Mouse (Mus musculus) left cerebral cortex, postnatal 10 days (tissue): Measurements from ENCODE around the gene Hspb9. TPM values are rescaled to one million over a fixed set of nuclear protein-coding genes. Genes with fewer than 3 reads are reported as not detected.

ENCODE experiments used
- DNase-seq, 2 experiments: peaks; one replicate each; pipeline ENCODE4 v3.0.0; 2021 to 2022; ENCODE audit warnings: low spot score in 2 of 2, mixed read lengths in 1 of 2; ENCODE audit errors: extremely low spot score in 1 of 2
- intact Hi-C: fragments of 180-260 bp; cut with DNase I; formaldehyde crosslinking; loops from one replicate; pipeline ENCODE4 v1.15.1; 2025
- total RNA-seq, 2 experiments: library from RNA; stranded (reverse); gene quantifications; 2 replicates each; pipeline ENCODE4 v1.2.3; 2021

Gene Hspb9
- total RNA-seq, 2 experiments from 2014 or later, result not detected

- DNase-seq, result no peak
- intact Hi-C loops, result loop anchor here (2.0 kb wide), 1 partner anchor 132 kb away; no protein-coding TSS in a partner anchor
Measured at GRCm38 (mm10) chr11:100702906-100703305, 10.7 kb upstream of the Hspb9 start.

- intact Hi-C loops, result loop anchor here (2.0 kb wide), 1 partner anchor 133 kb away; no protein-coding TSS in a partner anchor
- no peak for DNase-seq
Measured at GRCm38 (mm10) chr11:100703366-100703765, 10.3 kb upstream of the Hspb9 start.

GRCm38 (mm10) chr11:100703851-100704531 is 9.7 kb upstream of the Hspb9 start, which contains the start of gene Dhx58:
TSS of gene Dhx58 (minus strand) at chr11:100704271.
- DNase-seq, result no peak
- intact Hi-C loops, result loop anchor here (2.0 kb wide), 1 partner anchor 133 kb away; no protein-coding TSS in a partner anchor

GRCm38 (mm10) chr11:100705095-100705747 is 8.4 kb upstream of the Hspb9 start:
- no peak for DNase-seq
- intact Hi-C loops, result no loop called here

- intact Hi-C loops, result no loop called here
- DNase-seq, result no peak
Measured at GRCm38 (mm10) chr11:100709201-100709810, 4.3 kb upstream of the Hspb9 start.

- no peak for DNase-seq
Measured at GRCm38 (mm10) chr11:100710528-100710927, 3.1 kb upstream of the Hspb9 start.

GRCm38 (mm10) chr11:100710977-100711376 is 2.7 kb upstream of the Hspb9 start:
- no peak for DNase-seq
- intact Hi-C loops, result loop anchor here (5.0 kb wide), 1 partner anchor 246 kb away; no protein-coding TSS in a partner anchor

More at GRCm38 (mm10) chr11:100710528-100710927, 3.1 kb upstream of the Hspb9 start:
- intact Hi-C loops, result loop anchor here (5.0 kb wide), 1 partner anchor 247 kb away; no protein-coding TSS in a partner anchor

GRCm38 (mm10) chr11:100711783-100712615 is 1.7 kb upstream of the Hspb9 start, which contains the start of gene Kat2a:
TSS of gene Kat2a (minus strand) at chr11:100712465.
- DNase-seq, result peak; percentile 80 to 92
- intact Hi-C loops, result loop anchor here (5.0 kb wide), 1 partner anchor 245 kb away; no protein-coding TSS in a partner anchor

GRCm38 (mm10) chr11:100713174-100713573 is 476 bp upstream of the Hspb9 start:
- DNase-seq, result no peak
- intact Hi-C loops, result loop anchor here (5.0 kb wide), 1 partner anchor 244 kb away; no protein-coding TSS in a partner anchor

GRCm38 (mm10) chr11:100714534-100714915 is 875 bp downstream of the Hspb9 start:
- peak; percentile 71 to 88 for DNase-seq
- intact Hi-C loops, result loop anchor here (2.0 to 5.0 kb wide), 2 partner anchors 46 to 243 kb away; no protein-coding TSS in a partner anchor

- no peak for DNase-seq
- intact Hi-C loops, result loop anchor here (2.0 to 5.0 kb wide), 2 partner anchors 46 to 242 kb away; no protein-coding TSS in a partner anchor
Measured at GRCm38 (mm10) chr11:100714948-100715347, 1.3 kb downstream of the Hspb9 start.

GRCm38 (mm10) chr11:100716649-100717048 is 3.0 kb downstream of the Hspb9 start:
- no peak for DNase-seq
- intact Hi-C loops, result no loop called here

- no peak for DNase-seq
- intact Hi-C loops, result no loop called here
Measured at GRCm38 (mm10) chr11:100718462-100718861, 4.8 kb downstream of the Hspb9 start.

- no peak for DNase-seq
Measured at GRCm38 (mm10) chr11:100718866-100719265, 5.2 kb downstream of the Hspb9 start.

GRCm38 (mm10) chr11:100719312-100719711 is 5.7 kb downstream of the Hspb9 start:
- intact Hi-C loops, result no loop called here
- DNase-seq, result no peak

More at GRCm38 (mm10) chr11:100718866-100719265, 5.2 kb downstream of the Hspb9 start:
- intact Hi-C loops, result no loop called here

GRCm38 (mm10) chr11:100719893-100720292 is 6.2 kb downstream of the Hspb9 start:
- DNase-seq, result no peak
- intact Hi-C loops, result no loop called here

GRCm38 (mm10) chr11:100720345-100720744 is 6.7 kb downstream of the Hspb9 start:
- DNase-seq, result no peak
- intact Hi-C loops, result no loop called here

- intact Hi-C loops, result no loop called here
- DNase-seq, result no peak
Measured at GRCm38 (mm10) chr11:100721254-100721653, 7.6 kb downstream of the Hspb9 start.
